Mouse (Mus musculus) MEL (cell line): ENCODE measurements around the gene Olfr1131.

Experiments
- CTCF ChIP-seq, 3 experiments: IDR thresholded peaks in 2 of 3; conservative IDR thresholded peaks in 1 of 3; 2 replicates each; pipeline ENCODE4 v1.5.1; 2011 to 2012; ENCODE audit warnings: low read length in 3 of 3, low read depth in 2 of 3, mild to moderate bottlenecking in 2 of 3, improper control_type of control experiment in 1 of 3, inconsistent platforms in 1 of 3, mixed read lengths in 1 of 3, moderate library complexity in 1 of 3; ENCODE audit not compliant: control insufficient read depth in 1 of 3, insufficient read depth in 1 of 3, poor library complexity in 1 of 3, severe bottlenecking in 1 of 3
- POLR2AphosphoS2 ChIP-seq: IDR thresholded peaks from 2 replicates; pipeline ENCODE4 v1.6.1; 2011; ENCODE audit warnings: low read length, improper control_type of control experiment

DNA sequence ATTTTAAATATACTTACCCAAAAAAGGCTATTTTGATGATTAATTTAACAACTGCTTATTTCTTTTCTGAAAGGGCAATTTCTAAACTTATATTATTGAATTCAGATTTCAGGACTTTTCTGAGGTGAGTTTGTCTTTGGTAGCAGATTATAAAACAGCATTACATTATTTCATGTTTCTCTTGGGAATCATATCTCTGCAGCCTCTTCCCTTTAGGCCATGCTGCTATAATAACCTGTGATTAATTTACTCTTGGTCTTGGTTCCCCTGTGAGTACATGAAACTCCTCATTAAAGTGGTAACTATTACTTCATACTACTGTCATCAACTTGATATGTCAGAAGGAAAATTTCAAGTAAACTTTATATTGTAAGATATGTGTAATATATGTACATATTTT, 10.5 kb downstream of the Olfr1131 start, which contains the start of gene Olfr1132:
- no peak for TF ChIP-seq CTCF (IDR thresholded peaks at IDR 0.05 in 2 of 3, conservative IDR thresholded peaks at IDR 0.05 in 1 of 3; ENCODE audit: control insufficient read depth in 1 of 3, insufficient read depth in 1 of 3, low read depth in 2 of 3, low read length in 3 of 3, poor library complexity in 1 of 3, severe bottlenecking in 1 of 3)
- no peak for TF ChIP-seq POLR2AphosphoS2
